Mouse (Mus musculus) hindbrain, postnatal 0 days (tissue): ENCODE data around the gene 4931406P16Rik. TPM values are rescaled to one million over a fixed set of nuclear protein-coding genes. Genes with fewer than 3 reads are reported as not detected.
"Not testable (repeated sequence)": the region's sequence is repeated elsewhere in the genome, so short reads cannot be mapped to it uniquely, and the experiment has no call there.

Experiments
- ATAC-seq: fragments of 200-750 bp; cut with Nextera tagmentation; 2 replicates; pipeline ENCODE4 v1.8.0; 2017; ENCODE audit warnings: mild to moderate bottlenecking, moderate TSS enrichment, moderate library complexity
- DNase-seq: peaks from one replicate; pipeline ENCODE4 v3.0.0-alpha.2; 2015; ENCODE audit warnings: low spot score
- H3K27ac ChIP-seq: fragments of 300-500 bp; sonication (generic); 2 replicates; pipeline ENCODE4 v1.5.1; 2014; ENCODE audit warnings: mild to moderate bottlenecking
- H3K27me3 ChIP-seq: fragments of 300-500 bp; sonication (generic); 2 replicates; pipeline ENCODE4 v1.6.1; 2014; ENCODE audit warnings: low read length, mixed read lengths; ENCODE audit not compliant: insufficient read depth
- H3K36me3 ChIP-seq: fragments of 300-500 bp; sonication (generic); 2 replicates; pipeline ENCODE4 v1.6.1; 2014; ENCODE audit warnings: low read length, mixed read lengths; ENCODE audit not compliant: insufficient read depth
- H3K4me1 ChIP-seq: fragments of 300-500 bp; sonication (generic); 2 replicates; pipeline ENCODE4 v1.6.1; 2014; ENCODE audit warnings: antibody characterized with exemption, low read length, mixed read lengths; ENCODE audit not compliant: insufficient read depth
- H3K4me2 ChIP-seq: fragments of 300-500 bp; sonication (generic); 2 replicates; pipeline ENCODE4 v1.6.1; 2014; ENCODE audit warnings: low read depth, mild to moderate bottlenecking, low read length, moderate library complexity, mixed read lengths
- H3K4me3 ChIP-seq: fragments of 300-500 bp; sonication (generic); 2 replicates; pipeline ENCODE4 v1.5.1; 2014; ENCODE audit warnings: low read length
- H3K9ac ChIP-seq: fragments of 300-500 bp; sonication (generic); replicated peaks from 2 replicates; pipeline ENCODE4 v1.6.1; 2014; ENCODE audit warnings: mild to moderate bottlenecking, low read length, moderate library complexity, mixed read lengths
- H3K9me3 ChIP-seq: fragments of 300-500 bp; sonication (generic); 2 replicates; pipeline ENCODE4 v1.6.1; 2016; ENCODE audit warnings: low read length, mixed read lengths
- CTCF ChIP-seq: IDR thresholded peaks from 2 replicates; pipeline ENCODE4 v1.5.1; 2016; ENCODE audit warnings: antibody characterized with exemption, control low read depth, low read depth
- WGBS: fragments of 180-500 bp; shearing (Covaris S2); extraction: QIAGEN DNeasy Blood & Tissue Kit; methylation state at CpG from one replicate; pipeline ENCODE4 v1.1.7; 2014; 5-methylcytosine and 5-hydroxymethylcytosine counted together
- polyA plus RNA-seq: library from polyadenylated mRNA; unstranded; fragments of >200 nt; fragmentation: Nextera tagmentation; extraction: Ambion mirVana; gene quantifications from 2 replicates; pipeline ENCODE4 v1.2.1, GENCODE M21; 2015
- total RNA-seq: library from RNA; depleted of rRNA; stranded (reverse); fragments of >200 nt; gene quantifications from 2 replicates; pipeline ENCODE4 v1.2.3, GENCODE M21; 2014

4931406P16Rik gene
- total and polyA plus RNA-seq, 2 experiments from 2014 or later = 31.5 to 61.0 TPM

DNA sequence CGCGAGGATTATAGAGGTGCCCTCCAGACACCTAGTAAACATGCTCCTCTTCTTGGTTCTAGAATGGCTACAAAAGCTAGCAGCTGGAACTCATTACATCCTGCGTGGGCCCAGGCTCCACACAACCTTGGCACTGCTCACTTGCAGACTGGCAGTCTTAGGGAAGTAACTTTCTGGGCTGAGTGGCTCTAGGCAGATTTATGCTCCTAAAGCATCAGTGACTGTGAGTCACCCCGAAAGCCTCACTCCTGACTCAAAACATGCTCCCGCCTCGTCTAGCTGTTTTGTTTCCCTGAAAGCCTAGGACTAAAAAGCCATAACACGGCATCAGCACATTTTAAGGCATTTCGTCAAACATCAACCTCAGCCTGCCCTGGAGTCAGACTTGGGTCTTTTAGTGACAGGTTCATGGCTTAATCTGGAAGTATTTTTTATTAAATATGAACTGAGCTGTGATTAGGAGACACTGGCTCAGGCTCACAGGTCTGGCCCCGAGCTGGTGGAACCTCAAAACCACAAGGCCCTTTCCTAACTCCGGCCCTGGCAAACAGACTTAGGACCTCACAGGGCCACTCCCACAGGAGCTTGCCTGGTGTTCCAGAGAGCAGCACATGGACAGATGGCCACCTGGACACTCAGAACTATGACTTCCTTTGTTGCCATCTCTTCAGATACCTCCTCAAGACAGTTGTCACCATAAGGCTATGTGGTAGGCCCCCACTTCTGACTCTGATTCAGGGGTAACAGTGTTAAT, 28.9 kb upstream of the 4931406P16Rik start:
- Histone ChIP-seq H3K4me1 (no peaks in the 10 kb centered on the region), H3K4me3 (no peak overlapping the region), H3K27me3 (no peaks in the 10 kb centered on the region), H3K4me2 (no peak overlapping the region), H3K27ac (no peak overlapping the region), H3K9ac (no peak overlapping the region), H3K36me3 (peaks cover 32% of the 10 kb centered on the region), H3K9me3 (no peaks in the 10 kb centered on the region)
- DNase-seq = no peak
- ATAC-seq = no peak
- 92% methylated on average over 10 of the region's 10 CpGs for WGBS
- TF ChIP-seq CTCF = no peak

- Histone ChIP-seq H3K36me3 (peaks cover 30% of the 10 kb centered on the region), H3K4me2 (no peak overlapping the region), H3K27ac (no peak overlapping the region), H3K27me3 (no peaks in the 10 kb centered on the region), H3K9me3 (no peaks in the 10 kb centered on the region), H3K4me3 (no peak overlapping the region), H3K4me1 (no peaks in the 10 kb centered on the region), H3K9ac (no peak overlapping the region)
- WGBS = 90% methylated on average over 5 of the region's 5 CpGs
- no peak for TF ChIP-seq CTCF
- DNase-seq (no peak), ATAC-seq (no peak)
Measured at GRCm38 (mm10) chr7:34340841-34341240, 27.5 kb upstream of the 4931406P16Rik start.

GRCm38 (mm10) chr7:34339164-34339489, 25.8 kb upstream of the 4931406P16Rik start:
- H3K4me1 ChIP-seq = no peaks in the 10 kb centered on the region
- H3K27ac ChIP-seq = no peak overlapping the region
- H3K4me3 ChIP-seq = no peak overlapping the region
- no peak for DNase-seq
- H3K9ac ChIP-seq = no peak overlapping the region
- 83% methylated on average over 5 of the region's 5 CpGs for WGBS
- no peaks in the 10 kb centered on the region for H3K9me3 ChIP-seq
- no peak for ATAC-seq
- no peak for TF ChIP-seq CTCF
- no peak overlapping the region for H3K4me2 ChIP-seq
- H3K27me3 ChIP-seq = no peaks in the 10 kb centered on the region
- H3K36me3 ChIP-seq = peaks cover 22% of the 10 kb centered on the region; the same call in 1 of the 2 replicates

- ATAC-seq = no peak
- no peak overlapping the region for H3K4me3 ChIP-seq
- WGBS = 83% methylated on average over 9 of the region's 9 CpGs
Measured at GRCm38 (mm10) chr7:34338445-34339163, 25.3 kb upstream of the 4931406P16Rik start.

GRCm38 (mm10) chr7:34337268-34337667, 23.9 kb upstream of the 4931406P16Rik start:
- H3K4me1 ChIP-seq = no peaks in the 10 kb centered on the region
- H3K9ac ChIP-seq = no peak overlapping the region
- TF ChIP-seq CTCF = no peak
- no peak overlapping the region for H3K4me3 ChIP-seq
- H3K27me3 ChIP-seq = no peaks in the 10 kb centered on the region
- DNase-seq (no peak), ATAC-seq (no peak)
- no peak overlapping the region for H3K27ac ChIP-seq
- H3K36me3 ChIP-seq = peaks cover 7% of the 10 kb centered on the region; the same call in 1 of the 2 replicates
- no peaks in the 10 kb centered on the region for H3K9me3 ChIP-seq
- WGBS = 98% methylated on average over 2 of the region's 2 CpGs
- no peak overlapping the region for H3K4me2 ChIP-seq

More at GRCm38 (mm10) chr7:34338445-34339163, 25.3 kb upstream of the 4931406P16Rik start:
- TF ChIP-seq CTCF = no peak
- Histone ChIP-seq H3K27ac (no peak overlapping the region), H3K36me3 (peaks cover 16% of the 10 kb centered on the region; the same call in 1 of the 2 replicates), H3K4me2 (no peak overlapping the region), H3K9me3 (no peaks in the 10 kb centered on the region), H3K9ac (no peak overlapping the region), H3K27me3 (no peaks in the 10 kb centered on the region), H3K4me1 (no peaks in the 10 kb centered on the region)
- DNase-seq = no peak

- H3K9ac ChIP-seq, H3K36me3 ChIP-seq, H3K4me2 ChIP-seq, H3K27ac ChIP-seq, H3K4me1 ChIP-seq, H3K4me3 ChIP-seq, DNase-seq, ATAC-seq, H3K27me3 ChIP-seq, H3K9me3 ChIP-seq: not testable (repeated sequence)
- WGBS = 85% methylated on average over 1 of the region's 1 CpGs
- peak; percentile 25; the same call in 1 of the 2 replicates for TF ChIP-seq CTCF
Measured at GRCm38 (mm10) chr7:34336545-34336944, 23.2 kb upstream of the 4931406P16Rik start.
